Mouse (Mus musculus): ENCODE results near the gene Shq1. TPM values are rescaled to one million over a fixed set of nuclear protein-coding genes. Genes with fewer than 3 reads are reported as not detected.

Gene Shq1
- polyA plus RNA-seq (2012; ENCODE audit: insufficient read depth, insufficient read length, missing spikeins), result 2.1 and 2.7 TPM in 2 replicates

GRCm38 (mm10) chr6:100670880-100671344 lies at the start of gene Shq1:
TSS of gene Shq1 (minus strand) at chr6:100671157.
- peak within 1 kb of the TSS; percentile 48 for H3K27ac ChIP-seq (ENCODE audit: insufficient read depth, low read depth, low read length)
- TF ChIP-seq POLR2A (IDR thresholded peaks at IDR 0.05; ENCODE audit: borderline replicate concordance, low read depth, low read length) (no peak), CTCF (IDR thresholded peaks at IDR 0.05; ENCODE audit: low read depth, low read length) (no peak)

DNA sequence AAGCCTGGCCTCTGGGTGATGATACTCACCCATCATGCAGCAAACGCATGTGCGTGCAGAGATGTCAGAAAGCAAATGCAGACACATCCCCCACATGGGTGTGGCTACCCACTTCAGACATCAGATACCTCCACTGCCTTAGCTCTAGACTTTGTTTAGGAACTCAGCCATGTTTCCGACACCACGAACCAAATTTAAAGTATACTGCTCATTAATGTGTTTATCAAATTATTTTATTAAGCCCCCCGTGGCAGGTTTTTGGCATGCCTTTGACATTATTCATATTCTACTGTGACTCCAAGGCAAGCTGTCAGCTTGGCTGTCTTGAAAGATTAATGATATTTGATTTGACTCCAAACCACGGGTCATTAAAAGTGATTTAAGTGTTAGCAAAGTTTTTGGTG lies 49.1 kb upstream of the Shq1 start:
- Histone ChIP-seq H3K4me1 (ENCODE audit: control insufficient read depth, insufficient read depth, low read length) (0 out of 2 replicates have a peak, but pooled peaks cover 2% of the 10 kb centered on the region), H3K4me3 (ENCODE audit: insufficient read depth, low read length) (no peak overlapping the region), H3K27ac (ENCODE audit: insufficient read depth, low read depth, low read length) (no peak overlapping the region)
- TF ChIP-seq CTCF (IDR thresholded peaks at IDR 0.05; ENCODE audit: low read depth, low read length) (no peak), POLR2A (IDR thresholded peaks at IDR 0.05; ENCODE audit: borderline replicate concordance, low read depth, low read length) (no peak)

More at GRCm38 (mm10) chr6:100670880-100671344, at the start of gene Shq1:
- Histone ChIP-seq H3K4me3 (ENCODE audit: insufficient read depth, low read length) (peak within 1 kb of the TSS; percentile 87), H3K4me1 (ENCODE audit: control insufficient read depth, insufficient read depth, low read length) (peaks cover 13% of the 10 kb centered on the region)

DNA sequence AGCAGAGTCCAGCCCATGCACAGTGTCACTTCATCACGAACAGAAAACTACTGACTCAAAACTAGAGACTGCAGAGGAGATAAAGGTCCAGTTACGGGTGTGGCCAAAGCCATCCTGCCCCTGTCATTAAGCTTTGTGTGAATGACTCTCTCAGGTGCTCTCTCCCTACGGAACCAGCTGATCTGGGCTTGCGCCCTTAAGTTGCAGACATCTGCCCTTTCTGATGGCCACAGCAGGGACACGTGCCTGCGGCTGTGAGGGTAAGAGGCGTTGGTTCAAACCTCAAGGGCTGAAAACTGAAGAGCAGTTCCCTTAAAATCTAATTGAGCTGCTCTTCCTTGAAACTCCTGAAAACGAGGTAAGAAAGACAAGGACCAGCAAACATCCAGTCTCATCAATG lies 45.9 kb upstream of the Shq1 start:
- no peaks in the 10 kb centered on the region for H3K4me1 ChIP-seq (ENCODE audit: control insufficient read depth, insufficient read depth, low read length)
- H3K27ac ChIP-seq (ENCODE audit: insufficient read depth, low read depth, low read length), result no peak overlapping the region
- H3K4me3 ChIP-seq (ENCODE audit: insufficient read depth, low read length), result no peak overlapping the region
- TF ChIP-seq POLR2A (IDR thresholded peaks at IDR 0.05; ENCODE audit: borderline replicate concordance, low read depth, low read length), result no peak
- no peak for TF ChIP-seq CTCF (IDR thresholded peaks at IDR 0.05; ENCODE audit: low read depth, low read length)

- Histone ChIP-seq H3K4me3 (ENCODE audit: insufficient read depth, low read length) (no peak overlapping the region), H3K4me1 (ENCODE audit: control insufficient read depth, insufficient read depth, low read length) (no peaks in the 10 kb centered on the region), H3K27ac (ENCODE audit: insufficient read depth, low read depth, low read length) (no peak overlapping the region)
- TF ChIP-seq CTCF (IDR thresholded peaks at IDR 0.05; ENCODE audit: low read depth, low read length) (no peak), POLR2A (IDR thresholded peaks at IDR 0.05; ENCODE audit: borderline replicate concordance, low read depth, low read length) (no peak)
These were observed 45.2 kb upstream of the Shq1 start for GRCm38 (mm10) chr6:100716152-100716551.

- H3K4me1 ChIP-seq (ENCODE audit: control insufficient read depth, insufficient read depth, low read length), result no peaks in the 10 kb centered on the region
- TF ChIP-seq CTCF (IDR thresholded peaks at IDR 0.05; ENCODE audit: low read depth, low read length) (no peak), POLR2A (IDR thresholded peaks at IDR 0.05; ENCODE audit: borderline replicate concordance, low read depth, low read length) (no peak)
- no peak overlapping the region for H3K4me3 ChIP-seq (ENCODE audit: insufficient read depth, low read length)
- no peak overlapping the region for H3K27ac ChIP-seq (ENCODE audit: insufficient read depth, low read depth, low read length)
These were observed 44.4 kb upstream of the Shq1 start for GRCm38 (mm10) chr6:100715296-100715828.

DNA sequence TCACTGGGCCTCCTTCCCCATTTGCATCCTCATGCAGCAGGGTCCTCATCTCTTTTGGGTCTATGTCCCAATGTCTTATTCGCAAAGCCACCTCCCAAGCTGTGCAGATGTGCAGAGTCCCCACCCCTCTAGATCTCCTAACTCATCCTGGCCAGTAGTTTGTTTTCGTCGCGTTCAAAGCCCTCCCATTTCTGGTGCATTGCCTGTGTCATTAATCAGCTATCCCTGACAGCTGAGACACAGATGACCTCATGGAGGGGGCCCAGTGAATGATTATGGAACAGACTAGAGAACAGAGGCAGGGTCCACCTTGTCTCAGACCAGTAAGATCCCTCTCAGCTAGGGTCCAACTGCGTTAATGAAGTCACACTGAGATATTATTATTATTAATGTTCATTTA lies 39.9 kb upstream of the Shq1 start:
- Histone ChIP-seq H3K4me3 (ENCODE audit: insufficient read depth, low read length) (no peak overlapping the region), H3K27ac (ENCODE audit: insufficient read depth, low read depth, low read length) (no peak overlapping the region), H3K4me1 (ENCODE audit: control insufficient read depth, insufficient read depth, low read length) (peaks cover 10% of the 10 kb centered on the region)
- no peak for TF ChIP-seq CTCF (IDR thresholded peaks at IDR 0.05; ENCODE audit: low read depth, low read length)
- TF ChIP-seq POLR2A (IDR thresholded peaks at IDR 0.05; ENCODE audit: borderline replicate concordance, low read depth, low read length), result no peak

DNA sequence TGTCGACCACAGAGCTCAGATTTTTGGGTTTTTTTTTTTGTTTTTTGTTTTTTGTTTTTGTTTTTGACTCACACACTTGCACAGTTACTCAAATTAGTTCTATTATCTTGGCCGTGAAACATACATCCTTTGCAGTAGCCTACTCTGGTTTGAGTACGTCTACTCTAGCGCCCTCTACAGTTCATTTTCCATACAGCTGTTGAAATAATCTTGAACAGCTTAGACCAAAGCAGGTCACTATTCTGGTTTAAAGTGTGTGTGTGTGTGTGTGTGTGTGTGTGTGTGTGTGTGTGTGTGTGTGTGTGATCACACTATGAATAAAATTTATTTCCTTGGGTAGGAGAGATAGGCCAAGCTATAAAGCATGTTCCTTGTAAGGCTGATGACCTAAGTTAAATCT lies 39.2 kb upstream of the Shq1 start:
- H3K4me1 ChIP-seq (ENCODE audit: control insufficient read depth, insufficient read depth, low read length), result peaks cover 10% of the 10 kb centered on the region
- H3K27ac ChIP-seq (ENCODE audit: insufficient read depth, low read depth, low read length), result no peak overlapping the region
- no peak overlapping the region for H3K4me3 ChIP-seq (ENCODE audit: insufficient read depth, low read length)
- TF ChIP-seq POLR2A (IDR thresholded peaks at IDR 0.05; ENCODE audit: borderline replicate concordance, low read depth, low read length) (no peak), CTCF (IDR thresholded peaks at IDR 0.05; ENCODE audit: low read depth, low read length) (no peak)

GRCm38 (mm10) chr6:100709483-100709882 lies 38.5 kb upstream of the Shq1 start:
- peaks cover 10% of the 10 kb centered on the region for H3K4me1 ChIP-seq (ENCODE audit: control insufficient read depth, insufficient read depth, low read length)
- TF ChIP-seq CTCF (IDR thresholded peaks at IDR 0.05; ENCODE audit: low read depth, low read length) (no peak), POLR2A (IDR thresholded peaks at IDR 0.05; ENCODE audit: borderline replicate concordance, low read depth, low read length) (no peak)
- no peak overlapping the region for H3K4me3 ChIP-seq (ENCODE audit: insufficient read depth, low read length)
- H3K27ac ChIP-seq (ENCODE audit: insufficient read depth, low read depth, low read length), result no peak overlapping the region

GRCm38 (mm10) chr6:100708996-100709395 lies 38.0 kb upstream of the Shq1 start:
- Histone ChIP-seq H3K4me1 (ENCODE audit: control insufficient read depth, insufficient read depth, low read length) (peaks cover 10% of the 10 kb centered on the region), H3K27ac (ENCODE audit: insufficient read depth, low read depth, low read length) (no peak overlapping the region), H3K4me3 (ENCODE audit: insufficient read depth, low read length) (no peak overlapping the region)
- TF ChIP-seq POLR2A (IDR thresholded peaks at IDR 0.05; ENCODE audit: borderline replicate concordance, low read depth, low read length) (no peak), CTCF (IDR thresholded peaks at IDR 0.05; ENCODE audit: low read depth, low read length) (no peak)

GRCm38 (mm10) chr6:100708248-100708647 lies 37.3 kb upstream of the Shq1 start:
- Histone ChIP-seq H3K27ac (ENCODE audit: insufficient read depth, low read depth, low read length) (no peak overlapping the region), H3K4me1 (ENCODE audit: control insufficient read depth, insufficient read depth, low read length) (peaks cover 10% of the 10 kb centered on the region), H3K4me3 (ENCODE audit: insufficient read depth, low read length) (no peak overlapping the region)
- TF ChIP-seq POLR2A (IDR thresholded peaks at IDR 0.05; ENCODE audit: borderline replicate concordance, low read depth, low read length), result no peak
- TF ChIP-seq CTCF (IDR thresholded peaks at IDR 0.05; ENCODE audit: low read depth, low read length), result no peak
